Mouse (Mus musculus) liver (tissue): ENCODE measurements around the gene Tead4.
"Not testable (repeated sequence)": the region's sequence is repeated elsewhere in the genome, so short reads cannot be mapped to it uniquely, and the experiment has no call there.

Experiments used
- DNase-seq: peaks from one replicate; pipeline ENCODE4 v3.0.0-alpha.2; 2020; ENCODE audit warnings: mixed read lengths

Gene Tead4

DNA sequence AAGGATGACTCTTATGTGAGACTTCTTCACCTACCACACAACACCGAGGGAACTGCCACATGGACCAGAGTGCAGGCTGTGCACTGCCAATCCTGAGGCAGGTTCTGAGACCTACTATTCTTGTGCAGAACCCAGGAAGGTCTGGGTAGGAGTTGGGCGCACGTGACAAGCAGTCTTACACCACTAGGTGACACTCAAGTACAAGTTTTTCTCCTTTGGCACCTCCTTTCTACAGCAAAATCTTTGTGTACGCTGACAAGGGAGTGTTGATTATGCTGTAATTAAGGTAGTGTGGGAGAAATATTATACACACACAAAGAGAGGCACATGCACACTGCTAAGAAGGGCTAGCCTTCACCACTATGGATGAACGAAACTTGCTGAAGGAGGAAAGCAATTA, 66.4 kb downstream of the Tead4 start:
- no peak for DNase-seq

DNA sequence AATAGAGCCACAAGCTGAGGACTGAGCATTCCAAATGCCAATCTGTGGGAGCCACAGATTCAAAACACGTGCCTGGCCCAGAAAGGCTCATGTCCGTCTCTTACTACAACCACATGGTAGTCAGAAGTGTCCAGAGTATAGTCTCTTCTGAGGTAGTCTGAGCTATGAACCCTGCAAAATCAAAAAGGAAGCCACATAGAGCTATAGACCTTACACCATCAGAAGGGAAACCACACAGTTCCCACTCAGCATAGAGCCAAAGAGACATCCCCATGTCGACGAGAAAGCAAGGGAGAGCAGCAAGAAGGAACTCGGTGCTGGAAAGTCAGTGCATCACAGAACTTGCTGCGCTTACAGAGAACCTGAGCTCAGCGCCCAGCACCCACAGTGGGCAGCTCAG, 68.4 kb downstream of the Tead4 start:
- no peak for DNase-seq

DNA sequence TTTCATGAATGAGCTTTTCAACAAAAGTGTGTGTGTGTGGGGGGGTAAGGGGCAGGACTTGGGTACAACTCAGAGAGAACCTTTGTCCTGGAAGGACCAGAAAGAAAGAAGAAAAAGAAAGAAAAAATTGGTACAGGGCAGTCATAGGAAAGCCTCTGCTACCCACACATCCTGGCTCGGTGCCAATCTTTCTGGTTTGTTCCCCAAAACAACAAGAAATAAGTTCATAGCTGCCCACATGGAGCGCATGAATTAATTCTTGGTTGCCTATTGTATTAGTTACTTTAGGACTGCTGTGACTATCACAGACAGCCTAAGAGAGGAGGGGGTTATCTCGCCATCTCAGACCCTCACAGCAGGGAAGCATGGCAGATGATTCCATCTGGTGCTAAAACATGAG, 68.9 kb downstream of the Tead4 start:
- DNase-seq = no peak

DNA sequence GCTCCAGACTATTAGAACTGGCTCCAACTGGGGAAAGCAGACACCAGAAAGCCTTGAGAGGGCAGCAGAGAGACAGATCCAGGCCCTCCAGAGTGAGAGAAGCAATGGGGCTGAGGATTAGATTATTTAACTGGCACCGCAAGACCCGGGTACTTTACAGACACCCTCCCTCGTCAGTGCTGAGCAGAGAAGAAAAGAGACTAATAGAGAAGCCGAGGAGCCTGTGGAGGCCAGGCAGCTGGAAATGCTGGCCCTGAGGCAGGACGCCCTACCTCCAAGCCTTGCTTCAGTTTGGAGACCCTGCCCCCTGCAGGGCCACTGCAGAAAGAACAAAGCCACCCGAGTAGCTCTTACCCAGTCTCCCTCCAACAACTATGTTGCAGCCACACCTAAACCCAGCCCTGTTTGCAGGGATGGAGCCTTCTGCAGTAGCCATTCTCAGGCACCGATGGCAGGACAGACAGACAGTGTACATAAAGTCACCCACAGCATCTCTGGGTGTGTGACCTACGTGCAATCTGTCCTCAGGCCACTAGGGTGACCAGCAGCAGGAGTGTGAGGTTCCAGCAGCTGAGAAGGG, 73.1 kb downstream of the Tead4 start:
- no peak for DNase-seq

DNA sequence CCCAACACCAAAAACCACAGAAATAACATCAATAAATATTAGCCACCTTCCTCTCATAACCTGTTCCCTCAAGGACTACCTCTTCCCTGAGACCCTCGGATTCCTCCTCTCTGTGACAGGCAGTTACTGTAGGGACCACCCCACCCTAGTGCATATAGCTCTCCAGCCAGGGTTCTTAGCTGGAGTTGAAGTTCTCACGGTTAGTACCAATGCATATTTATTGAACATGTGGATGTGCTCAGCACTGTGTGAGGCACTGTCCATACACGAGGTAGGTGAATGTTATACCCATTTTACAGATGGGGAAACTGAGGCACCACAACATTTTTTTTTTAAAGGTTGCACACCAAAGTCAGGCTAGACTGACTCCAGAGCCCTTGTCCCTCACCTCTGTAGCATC, 73.7 kb downstream of the Tead4 start:
- DNase-seq = no peak

DNA sequence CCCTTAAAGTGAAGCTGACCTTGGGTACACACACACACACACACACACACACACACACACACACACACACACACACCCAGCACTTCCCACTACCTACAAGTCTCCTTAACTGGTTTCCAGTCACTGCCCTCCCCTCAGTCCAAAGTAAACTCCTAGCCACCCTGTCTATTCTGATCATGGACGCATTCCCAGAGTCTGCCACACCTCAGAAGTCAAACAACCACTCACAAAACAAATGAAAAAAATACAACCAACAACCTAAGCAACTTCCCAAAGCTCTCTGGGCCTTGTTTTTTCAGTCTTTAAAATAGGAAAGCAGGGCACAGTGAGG, 74.8 kb downstream of the Tead4 start:
- DNase-seq = no peak

DNA sequence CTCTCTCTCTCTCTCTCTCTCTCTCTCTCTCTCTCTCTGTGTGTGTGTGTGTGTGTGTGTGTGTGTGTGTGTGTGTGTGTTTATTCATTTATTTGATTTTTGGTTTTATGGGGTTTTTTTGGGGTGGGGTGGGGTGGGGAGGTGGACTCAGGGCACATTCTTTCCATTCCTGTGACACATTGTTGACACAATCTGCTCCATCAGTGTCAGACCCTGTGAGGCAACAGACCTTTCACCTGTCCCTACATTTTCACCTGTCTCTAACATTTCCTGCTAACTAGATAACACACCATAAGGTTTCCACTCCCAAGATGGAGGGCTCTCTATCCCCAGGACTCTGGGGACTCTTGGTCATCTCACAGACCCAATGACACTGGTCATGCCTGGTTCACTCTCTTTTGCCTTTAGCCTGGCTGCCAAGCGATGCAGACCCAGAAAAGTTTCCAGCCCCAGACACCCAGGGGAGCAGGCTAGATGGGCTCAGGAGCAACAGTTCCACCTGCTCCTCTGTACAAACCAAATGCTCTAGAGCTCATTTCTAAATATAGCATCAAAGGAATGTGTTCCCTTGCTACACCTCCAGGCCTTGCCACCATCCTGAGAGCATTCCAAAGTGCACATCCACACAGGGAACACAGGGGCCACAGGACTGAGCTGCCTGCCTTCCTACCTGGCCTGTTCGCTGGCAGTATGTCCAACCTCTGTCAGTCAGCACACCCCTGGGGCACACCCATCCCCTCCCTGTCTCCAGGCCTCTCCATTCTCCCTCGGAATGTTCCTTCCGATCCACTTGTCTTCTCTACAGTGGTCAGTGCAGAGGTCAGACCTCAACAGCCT, 75.4 kb downstream of the Tead4 start:
- no peak for DNase-seq

DNA sequence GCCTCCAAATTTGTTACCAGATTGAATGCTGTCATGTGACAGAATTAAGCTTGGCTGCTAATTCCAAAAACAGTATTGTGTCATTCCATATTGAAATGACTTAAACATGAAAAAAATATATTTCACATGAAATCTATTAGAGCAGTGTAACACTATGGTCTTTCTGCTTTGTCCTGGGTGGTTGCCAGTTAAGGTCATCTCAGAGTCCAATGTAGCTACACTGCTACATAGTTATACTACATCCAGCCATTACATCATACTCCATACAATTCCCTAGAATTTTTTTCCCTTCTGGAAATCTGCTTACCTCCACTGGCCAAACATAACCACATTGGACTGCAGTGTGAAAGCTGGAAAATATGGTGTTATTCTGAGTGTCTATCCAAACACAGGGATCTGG, 77.5 kb downstream of the Tead4 start:
- no peak for DNase-seq

DNA sequence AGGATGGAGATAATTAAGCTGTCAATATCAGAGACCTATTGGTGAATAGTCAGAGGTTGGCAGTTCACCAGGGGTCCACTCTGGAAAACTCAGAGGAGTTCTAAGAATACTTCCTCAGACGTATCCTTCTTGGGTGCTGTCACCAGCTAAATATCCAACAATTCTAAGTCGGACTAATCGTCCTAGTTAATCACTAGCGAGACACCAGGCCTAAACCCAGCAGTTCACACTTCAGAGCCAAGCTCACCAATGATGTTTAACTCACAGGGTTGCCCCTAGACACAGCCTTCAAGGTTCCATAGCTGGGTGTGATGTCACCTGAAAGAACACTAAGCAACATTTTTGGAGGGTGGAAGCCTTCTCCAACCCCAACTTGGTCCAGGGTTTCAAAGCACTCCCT, 85.6 kb downstream of the Tead4 start:
- not testable (repeated sequence) for DNase-seq

DNA sequence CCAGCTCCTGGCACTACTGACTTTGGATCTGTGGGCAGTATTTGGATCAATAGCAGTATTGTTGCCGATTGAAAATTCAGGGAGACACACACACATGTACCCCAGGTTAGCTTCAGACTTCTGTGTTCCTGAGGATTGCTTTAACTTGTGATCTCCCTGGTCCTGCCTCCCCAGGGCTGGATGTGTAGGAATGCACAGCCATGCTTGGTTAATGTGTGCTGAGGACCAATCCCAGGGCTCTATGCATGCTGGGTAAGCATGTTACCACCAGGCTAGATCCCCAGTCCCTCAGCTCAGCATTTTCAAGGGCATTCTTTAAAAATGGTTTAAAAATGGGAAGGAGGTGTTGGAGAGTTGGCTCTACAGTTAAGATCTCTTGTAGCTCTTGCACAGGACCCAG, 91.4 kb downstream of the Tead4 start:
- DNase-seq = not testable (repeated sequence)

DNA sequence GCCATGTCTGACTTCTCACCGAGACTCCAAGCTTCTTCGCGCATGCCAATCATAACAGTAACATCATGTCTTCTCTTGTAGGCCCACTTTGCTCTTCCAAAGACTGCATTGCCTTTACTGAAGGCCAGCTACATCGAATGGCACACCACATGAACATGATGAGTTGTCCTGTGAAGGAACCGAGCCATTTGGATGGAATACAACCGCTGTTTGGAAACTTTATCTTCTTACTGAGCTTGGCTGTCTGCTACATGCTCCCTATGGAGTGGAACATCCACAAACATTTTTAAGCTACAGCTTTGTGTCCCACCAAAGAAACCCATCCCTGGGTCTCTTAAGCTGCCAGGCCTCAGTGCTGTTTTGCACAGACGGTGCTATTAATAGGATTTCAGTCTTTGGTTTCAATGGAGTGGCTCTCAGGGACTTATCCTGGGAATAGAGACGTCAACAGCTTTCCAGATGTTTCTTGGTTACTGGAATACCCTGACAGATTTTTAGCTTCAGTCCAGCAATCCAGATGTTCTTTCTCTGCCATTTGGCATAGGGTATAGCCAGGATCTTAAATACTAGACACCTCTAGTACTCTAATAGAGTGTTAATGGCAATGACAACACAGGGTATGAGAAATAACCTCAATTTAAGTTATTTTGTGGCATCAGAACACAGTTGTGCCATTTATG, 92.0 kb downstream of the Tead4 start:
- no peak for DNase-seq

DNA sequence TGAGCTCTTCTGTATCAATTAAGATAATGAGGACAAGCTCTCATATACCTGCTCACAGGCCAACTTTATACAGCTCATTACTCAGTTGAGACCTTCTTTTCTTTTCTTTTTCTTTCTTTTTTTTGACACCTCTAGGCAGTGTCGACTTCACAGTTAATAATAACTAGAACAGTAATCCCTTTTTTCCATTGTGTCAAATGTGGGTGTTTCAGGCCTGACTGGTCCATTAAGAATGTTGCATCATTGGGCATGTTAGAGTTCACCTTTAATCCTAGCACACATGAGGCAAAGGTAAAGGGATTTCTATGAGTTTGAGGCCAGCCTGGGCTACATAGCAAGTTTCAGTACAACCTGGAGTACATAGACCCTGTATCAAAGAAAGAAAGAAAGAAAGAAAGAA, 97.1 kb downstream of the Tead4 start:
- no peak for DNase-seq

DNA sequence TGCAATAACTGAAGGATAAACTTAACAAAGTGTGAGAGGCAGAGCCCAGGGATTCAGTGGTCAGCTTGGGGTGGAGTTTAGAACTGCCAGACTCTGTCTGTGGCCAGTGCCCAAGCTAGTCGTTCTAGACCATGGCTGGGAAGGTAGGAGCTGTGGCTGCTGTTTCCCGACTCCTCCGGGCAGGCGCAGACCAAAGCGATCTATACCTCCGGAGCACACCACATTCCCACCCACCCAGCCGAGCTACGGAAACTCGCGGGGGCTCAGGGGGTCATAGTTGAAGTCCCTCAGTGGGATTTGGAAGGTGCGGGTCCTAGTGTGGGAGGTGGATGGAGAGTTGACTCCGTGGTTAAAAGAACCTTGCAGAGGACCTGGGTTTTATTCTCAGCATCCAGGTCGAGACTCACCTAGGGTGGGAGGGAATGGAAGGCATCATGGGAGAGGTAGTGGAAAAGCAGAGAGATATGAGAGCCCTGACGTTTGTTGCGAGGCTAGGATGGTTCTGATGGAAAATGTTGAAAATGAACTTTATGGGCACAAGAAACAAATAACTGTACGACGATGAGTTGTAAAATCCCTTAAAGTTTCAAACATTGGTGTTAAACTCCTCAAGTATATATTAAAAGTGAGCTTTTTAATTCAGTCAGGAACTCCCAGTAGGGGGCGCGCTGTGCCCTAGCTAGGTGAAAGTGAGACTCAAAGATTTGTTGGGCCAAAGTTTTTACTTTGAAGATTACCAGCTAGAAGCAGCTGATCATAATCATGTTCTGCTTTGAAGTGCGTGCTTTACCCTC, 99.6 kb downstream of the Tead4 start:
- peak; percentile 73 for DNase-seq

DNA sequence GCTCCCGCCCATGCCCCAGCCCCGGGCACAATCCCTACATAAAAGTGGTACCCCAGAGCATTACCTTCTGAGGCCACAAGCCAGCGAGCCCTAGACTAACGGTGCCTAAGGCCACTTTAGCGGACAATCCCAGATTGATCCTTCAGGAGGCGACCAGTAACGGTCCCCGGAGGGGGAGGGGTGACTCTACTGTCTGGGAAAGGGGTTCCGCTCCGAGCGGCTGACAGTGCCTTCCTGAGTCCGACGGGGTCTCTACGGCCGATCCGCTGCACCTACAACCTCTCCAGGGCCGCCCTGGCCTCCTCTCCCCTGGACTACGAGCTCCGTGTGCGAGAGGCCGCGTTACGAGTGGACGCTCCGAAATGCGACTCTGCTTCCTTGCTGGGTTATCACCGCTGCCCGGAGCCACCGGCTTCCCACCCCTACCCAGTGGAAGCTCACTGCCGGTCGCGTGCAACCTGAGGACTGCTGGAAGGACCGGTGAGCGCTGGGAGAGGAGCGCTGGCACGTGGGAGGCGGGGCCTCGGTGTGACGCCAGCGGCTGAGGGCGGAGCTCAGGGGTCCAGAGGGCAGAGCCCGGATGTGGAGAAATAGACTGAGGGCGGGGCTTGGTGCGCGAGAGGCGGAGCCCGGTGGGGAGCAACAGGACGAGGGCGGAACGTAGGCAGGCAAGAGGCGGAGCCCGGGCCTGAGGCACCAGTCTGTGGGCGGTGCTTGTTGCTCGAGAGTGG, 100.3 kb downstream of the Tead4 start:
- DNase-seq = peak; percentile 97

DNA sequence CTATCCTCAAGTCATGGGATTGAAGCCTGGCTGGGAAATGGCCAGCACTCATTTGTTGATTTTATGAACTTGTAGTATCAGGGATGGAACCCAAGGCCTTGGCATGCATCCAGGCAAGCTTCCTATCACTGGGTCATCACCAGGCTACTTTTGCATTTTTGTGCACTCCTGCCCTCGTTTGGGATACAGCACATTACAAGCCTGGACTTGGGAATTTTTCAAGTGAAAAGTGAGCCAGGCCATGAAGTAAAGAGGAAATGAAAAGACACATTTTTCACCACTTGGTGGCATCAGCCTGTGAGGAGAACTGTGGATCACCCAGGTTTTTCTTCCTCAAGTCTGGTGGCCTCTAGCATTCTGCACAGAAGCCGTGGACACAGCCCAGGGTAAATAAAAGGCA, 117.1 kb downstream of the Tead4 start:
- no peak for DNase-seq

DNA sequence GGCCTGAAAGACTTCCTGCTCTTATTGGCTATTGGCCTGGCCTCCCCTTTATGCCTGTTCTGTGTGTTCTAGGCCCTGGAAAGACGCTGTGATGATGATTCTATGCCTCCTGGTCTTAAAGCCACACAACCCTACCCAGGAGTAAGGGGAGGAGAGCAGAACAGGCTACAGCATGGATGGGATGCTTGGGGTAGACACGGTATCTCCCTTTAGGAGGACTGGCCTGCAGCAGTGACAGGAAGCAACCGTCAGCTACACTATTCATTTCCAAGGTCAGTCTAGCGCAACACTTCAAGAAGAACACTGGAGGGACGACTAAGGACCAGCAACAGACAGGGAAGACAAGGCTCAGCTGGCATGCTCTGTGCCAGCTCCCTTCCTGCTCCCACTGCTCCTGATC, 119.4 kb downstream of the Tead4 start:
- DNase-seq = no peak

DNA sequence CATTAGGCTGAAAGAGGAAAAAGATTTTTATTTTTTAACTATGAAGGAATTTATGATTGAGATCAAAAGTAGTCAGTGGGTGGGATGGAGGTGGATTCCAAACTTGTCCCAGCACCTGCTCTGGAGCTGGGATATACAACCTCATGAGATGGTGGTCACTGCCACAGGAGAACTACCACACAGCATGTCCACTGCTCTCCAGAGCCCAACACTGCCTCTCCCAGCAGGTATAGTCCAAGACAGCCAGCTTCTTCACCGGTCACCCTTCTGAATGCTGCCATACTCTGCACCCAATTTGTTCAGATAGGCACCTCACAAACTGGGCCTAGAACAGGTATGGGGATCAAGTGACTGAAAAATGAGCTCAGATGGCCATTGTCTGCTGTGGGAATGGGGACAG, 121.0 kb downstream of the Tead4 start:
- DNase-seq = no peak

DNA sequence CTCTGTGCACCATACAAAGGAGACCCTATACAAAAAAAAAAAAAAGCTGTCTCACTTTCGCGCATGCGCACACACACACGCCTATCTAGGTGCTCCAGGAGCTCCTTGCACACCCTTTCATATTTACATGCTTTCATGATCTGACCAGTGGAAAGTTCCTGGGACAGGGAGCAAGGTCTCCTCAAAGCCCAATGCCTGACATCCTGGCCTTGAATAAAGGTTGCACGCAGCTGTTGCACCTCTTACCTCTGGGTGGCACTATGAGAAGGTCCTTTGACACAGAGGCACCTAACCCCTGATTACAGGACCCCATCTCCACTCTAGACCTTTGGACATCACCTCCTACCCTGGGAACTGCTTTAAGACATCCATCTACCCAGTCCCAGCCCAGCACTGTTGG, 121.4 kb downstream of the Tead4 start:
- no peak for DNase-seq

DNA sequence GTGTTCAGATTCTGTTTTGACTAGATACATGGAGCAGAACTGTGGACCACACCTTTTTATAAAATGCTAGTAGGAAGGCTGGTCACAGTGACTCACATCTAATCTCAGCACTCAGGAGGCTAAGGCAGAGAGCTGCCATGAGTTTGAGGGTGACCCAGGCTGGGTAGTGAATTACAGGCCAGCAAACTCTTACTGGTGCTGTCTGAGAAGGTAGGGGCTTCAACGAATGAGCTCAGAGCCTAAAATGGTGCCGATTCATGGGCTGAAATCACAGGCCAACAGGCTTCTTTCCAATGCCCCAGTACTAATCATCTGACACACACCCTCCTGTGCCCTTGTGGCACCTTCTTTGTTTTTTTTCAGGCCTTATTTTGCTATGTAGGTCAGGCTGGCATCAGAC, 121.9 kb downstream of the Tead4 start:
- no peak for DNase-seq
